Mouse (Mus musculus) liver, adult (tissue): Measurements from ENCODE around the gene Olfr1053.
"Not testable (repeated sequence)": the region's sequence is repeated elsewhere in the genome, so short reads cannot be mapped to it uniquely, and the experiment has no call there.

Experiments
- GATA4 ChIP-seq: IDR thresholded peaks from 2 replicates; pipeline ENCODE4 v1.6.1; 2014; ENCODE audit warnings: mild to moderate bottlenecking, low read length; ENCODE audit not compliant: insufficient replicate concordance

Olfr1053 gene

GRCm38 (mm10) chr2:86315184-86315583 lies at the start of gene Olfr1053:
Olfr1053 (minus strand) TSS chr2:86315284.
- no peak for TF ChIP-seq GATA4

DNA sequence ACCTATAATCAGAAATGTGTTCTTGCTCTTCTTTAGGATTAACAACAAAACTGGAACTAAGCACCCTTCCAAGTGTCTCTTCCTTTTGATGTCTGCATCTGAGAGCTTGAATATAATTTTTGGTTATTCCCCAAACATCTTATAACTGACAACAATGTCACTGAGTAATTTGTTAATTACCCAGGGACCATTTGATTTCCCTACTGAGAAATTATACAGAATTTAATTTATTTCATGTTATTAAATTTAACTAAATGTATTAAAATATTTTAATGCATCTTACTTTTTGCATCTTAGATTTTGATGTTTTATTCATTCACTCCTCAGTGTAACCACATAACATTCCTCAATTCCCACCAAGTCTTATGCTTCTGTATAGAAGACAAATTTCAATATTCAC lies 47.3 kb upstream of the Olfr1053 start, which contains the start of gene Olfr1056:
TSS of gene Olfr1056 (minus strand) at position 101 of the 400 bp plus-strand sequence.
- no peak for TF ChIP-seq GATA4

DNA sequence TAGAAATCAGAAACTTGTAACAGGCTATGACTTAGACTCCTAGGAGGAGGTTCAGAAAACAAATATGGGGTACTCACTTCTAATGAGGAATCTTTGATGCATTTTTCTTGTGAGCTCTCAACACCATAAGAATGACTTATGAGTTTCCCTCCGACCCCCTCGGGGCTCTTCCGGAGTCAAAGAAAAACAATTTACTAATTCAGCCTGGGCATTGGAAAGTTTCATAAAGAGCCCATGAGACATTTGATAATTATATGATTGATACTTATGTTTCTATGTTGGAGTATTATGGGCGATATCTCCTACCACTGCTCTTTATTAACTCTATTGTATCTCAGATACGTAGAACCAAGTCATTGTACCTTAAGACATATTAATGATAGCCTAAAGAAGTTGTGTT lies 35.1 kb upstream of the Olfr1053 start, which contains the start of gene Olfr1055:
TSS of gene Olfr1055 (minus strand) at position 101 of the 400 bp plus-strand sequence.
- TF ChIP-seq GATA4 = no peak

DNA sequence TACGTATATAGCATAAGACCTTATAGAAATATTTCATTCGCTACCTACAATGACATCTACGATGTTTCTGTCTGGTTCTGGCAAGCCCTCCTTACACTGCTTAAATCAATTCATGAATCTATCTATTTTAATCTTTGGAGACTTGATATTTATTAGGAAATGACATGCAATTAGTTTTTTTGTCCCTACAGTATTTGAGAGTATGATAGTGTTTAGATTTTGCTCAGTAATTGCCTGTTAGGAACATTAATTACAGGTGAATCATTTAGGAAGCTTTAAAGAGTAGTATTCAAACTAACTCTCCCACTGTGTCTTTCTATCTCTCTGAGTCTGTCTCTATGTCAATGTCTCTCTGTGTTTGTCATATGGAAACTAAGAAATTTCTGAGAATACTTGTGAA lies 20.2 kb upstream of the Olfr1053 start, which contains the start of gene Olfr1054:
TSS of gene Olfr1054 (minus strand) at position 101 of the 400 bp plus-strand sequence.
- TF ChIP-seq GATA4 = no peak

DNA sequence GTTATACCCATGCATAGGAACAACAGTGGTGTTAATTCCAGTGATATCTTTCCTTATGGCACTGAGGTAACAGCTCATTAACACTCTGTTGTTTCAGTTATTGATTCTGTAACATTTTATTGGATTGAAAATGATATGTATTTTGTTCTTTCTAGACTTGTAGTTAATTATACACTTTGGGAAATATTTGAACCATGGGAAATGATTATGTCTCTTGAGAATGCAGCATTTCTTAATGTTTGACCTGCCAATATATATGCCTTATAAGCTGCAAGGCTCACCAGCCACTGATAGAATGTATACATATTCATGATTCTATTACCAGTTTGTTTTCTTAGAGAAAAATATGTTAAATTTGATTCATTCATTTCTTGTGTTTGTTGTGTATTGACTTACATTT lies 22.9 kb downstream of the Olfr1053 start, which contains the start of gene Olfr1052:
TSS of gene Olfr1052 (plus strand) at position 301 of the 400 bp plus-strand sequence.
- TF ChIP-seq GATA4 = no peak

DNA sequence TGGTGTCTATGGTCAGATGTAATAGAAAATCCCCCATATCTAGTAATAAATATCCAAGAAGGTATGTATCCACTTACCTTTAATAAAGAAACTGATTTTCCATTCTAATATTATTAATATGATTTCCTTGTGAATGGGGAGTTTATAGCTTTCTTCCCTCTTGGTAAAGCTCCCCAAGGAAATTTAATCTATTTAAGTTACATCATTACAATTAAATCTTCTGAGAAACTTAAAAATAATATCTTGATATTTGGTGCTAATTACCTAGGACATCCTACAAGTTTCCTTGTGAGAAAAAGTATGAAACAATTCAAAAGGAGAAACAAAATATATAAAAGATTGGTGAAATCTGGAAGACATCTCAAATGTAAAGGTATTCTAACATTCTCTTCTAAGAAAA lies 36.1 kb downstream of the Olfr1053 start, which contains the start of gene Olfr1051:
TSS of gene Olfr1051 (minus strand) at position 101 of the 400 bp plus-strand sequence.
- not testable (repeated sequence) for TF ChIP-seq GATA4
